Mouse (Mus musculus) cerebral cortex, adult 2 months (tissue): ENCODE measurements around the gene Gm12888.

Experiments
- WGBS: fragments of 180-500 bp; shearing (Covaris S2); methylation state at CpG from one replicate; pipeline ENCODE4 v1.1.7; 2018; 5-methylcytosine and 5-hydroxymethylcytosine counted together

Gm12888 gene

DNA sequence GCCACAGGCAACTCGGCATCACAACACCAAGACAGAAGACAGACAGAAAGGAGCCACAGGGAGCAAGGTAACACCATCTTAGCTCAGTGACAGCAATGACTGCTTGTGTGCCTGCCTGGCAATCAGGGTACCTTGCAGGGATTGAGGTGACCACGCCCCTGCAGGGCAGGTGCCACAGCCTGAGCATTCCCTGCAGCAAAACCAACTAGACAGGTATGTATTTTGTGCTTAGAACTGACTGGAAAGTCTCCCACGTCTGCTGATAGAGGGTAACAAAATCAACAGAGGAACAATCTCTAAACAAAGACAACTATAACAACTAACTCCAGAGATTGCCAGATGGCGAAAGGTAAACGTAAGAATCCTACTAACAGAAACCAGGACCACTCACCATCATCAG is at the start of gene Gm12888:
TSS of gene Gm12888 (minus strand) at position 101 of the 400 bp plus-strand sequence.
- 74% methylated on average over 5 of the region's 5 CpGs for WGBS
